Comparison of ENCODE assay signal across 24 mouse cellular contexts in genomic region chr3:132655955-132656354, GRCm38 (mm10). TPM values are rescaled to one million over a fixed set of nuclear protein-coding genes. Genes with fewer than 3 reads are reported as not detected.
DNase-seq lines count a peak whose midpoint lies in the region; ATAC-seq and TF ChIP-seq lines count a peak whose summit lies in the region.
"Had no signal": no experiment of that assay in that cellular context is flagged by ENCODE, and none has a peak within 500 bp of the region (broad histone marks: within the 10 kb centered on the region; RNA-seq: fewer than 3 reads in every experiment).

No protein-coding gene starts in this region.

- ATAC-seq in kidney, embryonic 16.5 days (ENCODE audit: low FRiP score, low TSS enrichment): peak; percentile 90
- ATAC-seq: forebrain, embryonic 13.5 days had no signal

- no peak overlapping the region for H3K4me2 ChIP-seq in kidney, embryonic 16.5 days (replicated peaks; ENCODE audit: low read depth, low read length)
- H3K4me2 ChIP-seq in CH12.LX (ENCODE audit: insufficient read depth, low read depth, poor library complexity, severe bottlenecking): no peak overlapping the region
- H3K4me2 ChIP-seq: embryonic facial prominence, embryonic 13.5 days; forebrain, embryonic 13.5 days; heart, embryonic 11.5 days; heart, embryonic 15.5 days; hindbrain, embryonic 15.5 days had no signal

- no peaks in the 10 kb centered on the region for H3K79me2 ChIP-seq in CH12.LX (replicated peaks; ENCODE audit: control insufficient read depth, extremely low read depth, insufficient read depth, poor library complexity, severe bottlenecking)
- H3K79me2 ChIP-seq in MEL (ENCODE audit: control insufficient read depth, insufficient read depth, low read length, poor library complexity): no peaks in the 10 kb centered on the region

- no peak for TF ChIP-seq POLR2A in kidney, adult 2 months (IDR thresholded peaks at IDR 0.05; ENCODE audit: low read depth, low read length)
- TF ChIP-seq POLR2A in CH12.LX (IDR thresholded peaks at IDR 0.05; ENCODE audit: low read depth, low read length) (no peak), MEL (IDR thresholded peaks at IDR 0.05; ENCODE audit: control insufficient read depth in 1 of 2, insufficient read depth in 1 of 2, low read depth in 1 of 2, low read length in 2 of 2, poor library complexity in 1 of 2) (no peak)

- H3K9ac ChIP-seq in kidney, embryonic 16.5 days (replicated peaks; ENCODE audit: low read length): no peak overlapping the region
- H3K9ac ChIP-seq in CH12.LX (ENCODE audit: insufficient read depth, low read depth): no peak overlapping the region
- H3K9ac ChIP-seq in MEL (ENCODE audit: control insufficient read depth, low read depth, low read length, poor library complexity, severe bottlenecking): no peak overlapping the region
- H3K9ac ChIP-seq: embryonic facial prominence, embryonic 13.5 days; forebrain, embryonic 13.5 days; heart, embryonic 15.5 days; hindbrain, embryonic 15.5 days had no signal

- TF ChIP-seq EP300 in CH12.LX (IDR thresholded peaks at IDR 0.05; ENCODE audit: low read length) (no peak), MEL (IDR thresholded peaks at IDR 0.05; ENCODE audit: low read depth in 1 of 2, low read length in 2 of 2) (no peak)

- H3K27ac ChIP-seq in kidney, adult 2 months (ENCODE audit: insufficient read depth, low read depth, low read length): no peak overlapping the region
- no peak overlapping the region for H3K27ac ChIP-seq in kidney, embryonic 16.5 days (ENCODE audit: low read length)
- H3K27ac ChIP-seq in CH12.LX (ENCODE audit: insufficient read depth, low read depth) (no peak overlapping the region), MEL (ENCODE audit: control insufficient read depth, low read depth, low read length) (no peak overlapping the region)
- H3K27ac ChIP-seq: embryonic facial prominence, embryonic 13.5 days; forebrain, embryonic 13.5 days; heart, adult 2 months; heart, embryonic 15.5 days; hindbrain, embryonic 15.5 days had no signal

- DNase-seq in kidney, adult 2 months: peak; percentile 6
- DNase-seq in kidney, postnatal 25 days: no peak
- no peak for DNase-seq in kidney, adult 18-20 months
- DNase-seq in CH12.LX (ENCODE audit: extremely low read depth) (peak; percentile 32), MEL (ENCODE audit: low read depth, low spot score) (peak; percentile 15)
- DNase-seq in right cerebral cortex, adult 18-20 months: no peak
- no peak for DNase-seq in Muller cell, postnatal 12 days (ENCODE audit: inconsistent ontology term)
- DNase-seq: adrenal gland, adult 2 months; adrenal gland, postnatal 25 days; cerebellum, adult 18-20 months; cerebellum, adult 9-11 months; cerebellum, postnatal 36 days; gastrocnemius, postnatal 36 days; heart, adult 2 months; heart, postnatal 14 days had no signal

- H3K36me3 ChIP-seq in kidney, adult 2 months (ENCODE audit: control insufficient read depth, insufficient read depth, low read length): peaks cover 7% of the 10 kb centered on the region
- peaks cover 21% of the 10 kb centered on the region for H3K36me3 ChIP-seq in kidney, embryonic 16.5 days (ENCODE audit: insufficient read depth, low read length)
- H3K36me3 ChIP-seq in CH12.LX (replicated peaks in 1 of 2; ENCODE audit: control insufficient read depth in 1 of 2, insufficient read depth in 1 of 2, low read length in 1 of 2) (peaks cover 22 to 38% of the 10 kb centered on the region in 2 experiments), MEL (ENCODE audit: control insufficient read depth in 1 of 2, insufficient read depth in 2 of 2, low read length in 2 of 2) (peaks cover 3 to 6% of the 10 kb centered on the region in 2 experiments)

- WGBS in kidney, adult 2 months: 38% methylated on average over 2 of the region's 2 CpGs
- WGBS in kidney, embryonic 16.5 days: 69% methylated on average over 2 of the region's 2 CpGs

- no peaks in the 10 kb centered on the region for H3K27me3 ChIP-seq in kidney, adult 2 months (replicated peaks; ENCODE audit: control insufficient read depth, insufficient read depth, low read length)
- no peaks in the 10 kb centered on the region for H3K27me3 ChIP-seq in kidney, embryonic 16.5 days (ENCODE audit: insufficient read depth, low read length)
- H3K27me3 ChIP-seq in CH12.LX (replicated peaks) (no peaks in the 10 kb centered on the region), MEL (ENCODE audit: control insufficient read depth in 1 of 2, insufficient read depth in 2 of 2, low read length in 2 of 2) (no peaks in the 10 kb centered on the region)
- H3K27me3 ChIP-seq: embryonic facial prominence, embryonic 13.5 days; forebrain, embryonic 13.5 days; heart, embryonic 15.5 days; hindbrain, embryonic 15.5 days had no signal

- dilution Hi-C loops in CH12.LX (cut with MboI; ENCODE audit: extremely low pct_ligation_motif_present, extremely low pct_unique_long_range_greater_than_20kb, low sequenced_read_pairs): no loop called here

- no peak for TF ChIP-seq CTCF in kidney, adult 2 months (conservative IDR thresholded peaks at IDR 0.05; ENCODE audit: insufficient read depth, insufficient read length, low read depth, low read length)
- TF ChIP-seq CTCF in CH12.LX (conservative IDR thresholded peaks at IDR 0.05 in 1 of 2, IDR thresholded peaks at IDR 0.05 in 1 of 2; ENCODE audit: low read depth in 2 of 2, low read length in 2 of 2) (no peak), MEL (IDR thresholded peaks at IDR 0.05 in 2 of 3, conservative IDR thresholded peaks at IDR 0.05 in 1 of 3; ENCODE audit: control insufficient read depth in 1 of 3, insufficient read depth in 1 of 3, low read depth in 2 of 3, low read length in 3 of 3, poor library complexity in 1 of 3, severe bottlenecking in 1 of 3) (no peak)

- H3K4me1 ChIP-seq in kidney, adult 2 months (ENCODE audit: control insufficient read depth, insufficient read depth, low read length): no peaks in the 10 kb centered on the region
- H3K4me1 ChIP-seq in kidney, embryonic 16.5 days (ENCODE audit: insufficient read depth, low read length): no peaks in the 10 kb centered on the region
- H3K4me1 ChIP-seq in CH12.LX (ENCODE audit: control insufficient read depth in 1 of 2, insufficient read depth in 2 of 2) (peaks cover 0 to 7% of the 10 kb centered on the region in 2 experiments; a peak in 2 of 4 replicates), MEL (ENCODE audit: control insufficient read depth in 1 of 2, insufficient read depth in 2 of 2, low read length in 2 of 2) (peaks cover 0 to 3% of the 10 kb centered on the region in 2 experiments; a peak in 2 of 4 replicates)
- H3K4me1 ChIP-seq: embryonic facial prominence, embryonic 13.5 days; forebrain, embryonic 13.5 days; heart, embryonic 15.5 days; hindbrain, embryonic 15.5 days had no signal

- no peak for TF ChIP-seq RAD21 in CH12.LX (IDR thresholded peaks at IDR 0.05; ENCODE audit: low read depth, low read length)
- no peak for TF ChIP-seq RAD21 in MEL (IDR thresholded peaks at IDR 0.05; ENCODE audit: low read depth, low read length)

- H3K9me3 ChIP-seq in kidney, embryonic 16.5 days (ENCODE audit: low read length): 0 out of 2 replicates have a peak, but pooled peaks cover 3% of the 10 kb centered on the region
- H3K9me3 ChIP-seq in CH12.LX (replicated peaks; ENCODE audit: low read length) (no peaks in the 10 kb centered on the region), MEL (replicated peaks; ENCODE audit: insufficient read depth, low read length) (no peaks in the 10 kb centered on the region)
- H3K9me3 ChIP-seq: forebrain, embryonic 13.5 days; G1E; heart, embryonic 15.5 days; hindbrain, embryonic 15.5 days had no signal

- in situ Hi-C loops in CH12.LX (cut with MboI; ENCODE audit: low pct_ligation_motif_present, low pct_unique_long_range_greater_than_20kb, low sequenced_read_pairs): no loop called here

- no peak overlapping the region for H3K4me3 ChIP-seq in kidney, adult 2 months (ENCODE audit: insufficient read depth, low read depth, low read length)
- no peak overlapping the region for H3K4me3 ChIP-seq in kidney, embryonic 16.5 days (ENCODE audit: low read length)
- no peak overlapping the region for H3K4me3 ChIP-seq in CH12.LX (replicated peaks in 1 of 3; ENCODE audit: low read depth in 2 of 3, low read length in 2 of 3, poor library complexity in 1 of 3)
- no peak overlapping the region for H3K4me3 ChIP-seq in MEL (ENCODE audit: control insufficient read depth in 1 of 2, insufficient read depth in 1 of 2, low read depth in 2 of 2, low read length in 2 of 2)
- H3K4me3 ChIP-seq: embryonic facial prominence, embryonic 13.5 days; forebrain, embryonic 13.5 days; heart, adult 2 months; heart, embryonic 15.5 days; hindbrain, embryonic 15.5 days had no signal

TF ChIP-seq in CH12.LX, 34 proteins besides CTCF, POLR2A, EP300 and RAD21 (continues in another document):
- TF ChIP-seq ZC3H11A (IDR thresholded peaks at IDR 0.05; ENCODE audit: low read depth, low read length): no peak

TF ChIP-seq in MEL, 35 proteins besides CTCF, POLR2A, EP300 and RAD21:
- TF ChIP-seq UBTF (IDR thresholded peaks at IDR 0.05; ENCODE audit: borderline replicate concordance, insufficient read depth, low read depth, low read length): no peak

RNA-seq across cellular contexts. Expression of gene Gimd1, which starts 26.3 kb away (rescaled TPM):
- polyA plus RNA-seq in kidney, adult 2 months (2012; rRNA removed): 0.16 TPM in 1 of 2 replicates, not detected in the other
- 1.4 and 1.9 TPM in 2 replicates for polyA plus RNA-seq in kidney, embryonic 16.5 days (2015; fragmentation: Nextera tagmentation; extraction: Ambion mirVana)
- total RNA-seq in CH12.LX (2012; rRNA removed) (not detected in 2 replicates), CH12.LX (2014; rRNA removed) (not detected in 2 replicates), MEL (2012; rRNA removed) (not detected in 2 replicates)
- polyA plus RNA-seq in CH12.LX (2012; ENCODE audit: insufficient read length, low read depth) (not detected in 2 replicates), MEL (2012; ENCODE audit: insufficient read depth in 1 of 2, insufficient read length in 2 of 2, low read depth in 1 of 2, low replicate concordance in 2 of 2, missing spikeins in 1 of 2) (not detected)
- total RNA-seq: adrenal gland, adult 2 months; adrenal gland, postnatal 25 days; gastrocnemius, adult 8-10 months; gastrocnemius, postnatal 36 days; heart, adult 2 months; heart, postnatal 14 days; hematopoietic stem cell, adult 5-6 weeks had no signal
- polyA plus RNA-seq: adrenal gland, adult 2 months; embryonic facial prominence, embryonic 13.5 days; forebrain, embryonic 13.5 days; G1E; heart, adult 2 months; heart, embryonic 15.5 days; hindbrain, embryonic 15.5 days had no signal

RNA-seq across cellular contexts. Expression of gene Tbck, which starts 28.0 kb away (rescaled TPM):
- polyA plus RNA-seq in kidney, adult 2 months (2012; rRNA removed): 7.6 and 8.4 TPM in 2 replicates
- polyA plus RNA-seq in kidney, embryonic 16.5 days (2015; fragmentation: Nextera tagmentation; extraction: Ambion mirVana): 19.1 and 24.1 TPM in 2 replicates
- total RNA-seq in CH12.LX (2012; rRNA removed) (16.9 and 18.7 TPM in 2 replicates), CH12.LX (2014; rRNA removed) (13.7 and 14.5 TPM in 2 replicates), MEL (2012; rRNA removed) (6.5 and 7.5 TPM in 2 replicates)
- polyA plus RNA-seq in CH12.LX (2012; ENCODE audit: insufficient read length, low read depth) (7.4 and 9.2 TPM in 2 replicates), MEL (2012; ENCODE audit: insufficient read depth in 1 of 2, insufficient read length in 2 of 2, low read depth in 1 of 2, low replicate concordance in 2 of 2, missing spikeins in 1 of 2) (1 to 10 TPM in 1 of 2 experiments, not detected in 1; 4.6 TPM)

RNA-seq across cellular contexts. Expression of gene Aimp1, which starts 28.2 kb away (rescaled TPM):
- 11.1 and 18.0 TPM in 2 replicates for polyA plus RNA-seq in kidney, adult 2 months (2012; rRNA removed)
- polyA plus RNA-seq in kidney, embryonic 16.5 days (2015; fragmentation: Nextera tagmentation; extraction: Ambion mirVana): 70.6 and 72.6 TPM in 2 replicates
- total RNA-seq in CH12.LX (2012; rRNA removed): 305 and 307 TPM in 2 replicates
- total RNA-seq in CH12.LX (2014; rRNA removed): 390 and 444 TPM in 2 replicates
- polyA plus RNA-seq in CH12.LX (2012; ENCODE audit: insufficient read length, low read depth): 298 and 328 TPM in 2 replicates
- total RNA-seq in MEL (2012; rRNA removed): 206 and 207 TPM in 2 replicates
- polyA plus RNA-seq in MEL (2012; ENCODE audit: insufficient read depth in 1 of 2, insufficient read length in 2 of 2, low read depth in 1 of 2, low replicate concordance in 2 of 2, missing spikeins in 1 of 2): 100 to 1,000 TPM in 1 of 2 experiments, not detected in 1; 158 TPM

Comparison
In these comparisons a context has a peak if more than half of its experiments do, and no peak if none do; other contexts are left out.
1. DNase-seq: peak in kidney, adult 2 months (single experiment), CH12.LX (single experiment) and MEL (single experiment); none in kidney, postnatal 25 days (0 of 2), kidney, adult 18-20 months (single experiment), right cerebral cortex, adult 18-20 months (single experiment) and Muller cell, postnatal 12 days (single experiment).